Mouse (Mus musculus) stomach, embryonic 16.5 days (tissue): ENCODE measurements around the gene Fam227b. TPM values are rescaled to one million over a fixed set of nuclear protein-coding genes. Genes with fewer than 3 reads are reported as not detected.

ENCODE experiments used
- ATAC-seq: fragments of 200-750 bp; cut with Nextera tagmentation; 2 replicates; pipeline ENCODE4 v1.8.0; 2017; ENCODE audit warnings: moderate number of reproducible peaks, moderate TSS enrichment; ENCODE audit not compliant: insufficient read depth, low FRiP score
- H3K27ac ChIP-seq: fragments of 300-500 bp; sonication (generic); 2 replicates; pipeline ENCODE4 v1.5.1; 2014; ENCODE audit warnings: low read length
- H3K27me3 ChIP-seq: fragments of 300-500 bp; sonication (generic); 2 replicates; pipeline ENCODE4 v1.6.1; 2014; ENCODE audit warnings: low read length, control low read depth, mixed read lengths; ENCODE audit not compliant: control insufficient read depth, insufficient read depth
- H3K36me3 ChIP-seq: fragments of 300-500 bp; sonication (generic); 2 replicates; pipeline ENCODE4 v1.6.1; 2014; ENCODE audit warnings: low read length; ENCODE audit not compliant: control insufficient read depth, insufficient read depth
- H3K4me1 ChIP-seq: fragments of 300-500 bp; sonication (generic); 2 replicates; pipeline ENCODE4 v1.6.1; 2014; ENCODE audit warnings: low read length, control low read depth, mixed read lengths; ENCODE audit not compliant: control insufficient read depth, insufficient read depth
- H3K4me2 ChIP-seq: fragments of 300-500 bp; sonication (generic); 2 replicates; pipeline ENCODE4 v1.6.1; 2014; ENCODE audit warnings: low read depth, low read length, mixed read lengths
- H3K4me3 ChIP-seq: fragments of 300-500 bp; sonication (generic); replicated peaks from 2 replicates; pipeline ENCODE4 v1.5.1; 2014; ENCODE audit warnings: mild to moderate bottlenecking, low read length
- H3K9ac ChIP-seq: fragments of 300-500 bp; sonication (generic); 2 replicates; pipeline ENCODE4 v1.6.1; 2014; ENCODE audit warnings: low read length
- H3K9me3 ChIP-seq: fragments of 300-500 bp; sonication (generic); replicated peaks from 2 replicates; pipeline ENCODE4 v1.6.1; 2016; ENCODE audit warnings: low read length, control low read depth; ENCODE audit not compliant: control insufficient read depth
- WGBS: fragments of 180-500 bp; shearing (Covaris S2); extraction: QIAGEN DNeasy Blood & Tissue Kit; methylation state at CpG from one replicate; pipeline ENCODE4 v1.1.7; 2014; 5-methylcytosine and 5-hydroxymethylcytosine counted together
- polyA plus RNA-seq: library from polyadenylated mRNA; unstranded; fragments of >200 nt; fragmentation: Nextera tagmentation; extraction: Ambion mirVana; gene quantifications from 2 replicates; pipeline ENCODE4 v1.2.1, GENCODE M21; 2015

Gene Fam227b
- polyA plus RNA-seq, 1 experiment from 2014 or later = not detected

DNA sequence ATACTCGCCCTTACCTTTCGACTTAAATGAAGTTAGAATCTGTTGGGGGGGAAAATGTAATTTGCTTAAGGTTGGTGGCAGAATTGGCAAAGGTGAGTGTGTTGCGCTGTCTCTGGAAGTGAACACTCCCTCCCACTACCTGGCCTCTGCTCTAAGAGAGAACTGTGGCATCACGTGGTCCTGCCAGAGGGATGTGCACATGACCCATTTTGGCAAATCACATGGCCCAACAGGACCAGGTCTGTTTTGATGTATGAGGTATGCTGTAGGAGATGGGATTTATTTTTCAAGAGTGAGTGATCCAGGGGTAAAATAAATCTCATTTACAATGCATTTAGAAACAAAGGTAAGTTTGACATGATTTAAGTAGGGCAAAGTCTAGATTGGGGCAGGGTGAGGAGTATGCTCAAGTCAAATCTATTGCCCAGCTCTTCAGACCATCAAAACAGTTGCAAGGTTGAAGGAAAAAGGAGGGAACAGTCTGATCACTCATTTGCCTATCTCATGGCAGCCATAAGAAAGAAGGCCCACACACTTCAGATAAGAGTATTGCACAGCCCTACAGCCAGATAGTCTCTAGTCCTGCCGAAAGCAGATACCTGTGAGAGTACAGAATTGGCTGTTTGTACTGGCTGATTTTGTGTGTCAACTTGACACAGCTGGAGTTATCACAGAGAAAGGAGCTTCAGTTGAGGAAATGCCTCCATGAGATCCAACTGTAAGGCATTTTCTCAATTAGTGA is 13.6 kb upstream of the Fam227b start:
- Histone ChIP-seq H3K27ac (no peak overlapping the region), H3K36me3 (peaks cover 9% of the 10 kb centered on the region), H3K4me3 (no peak overlapping the region), H3K9ac (no peak overlapping the region), H3K9me3 (no peaks in the 10 kb centered on the region), H3K4me2 (no peak overlapping the region), H3K4me1 (no peaks in the 10 kb centered on the region), H3K27me3 (no peaks in the 10 kb centered on the region)
- 89% methylated on average over 5 of the region's 5 CpGs for WGBS
- ATAC-seq = no peak

DNA sequence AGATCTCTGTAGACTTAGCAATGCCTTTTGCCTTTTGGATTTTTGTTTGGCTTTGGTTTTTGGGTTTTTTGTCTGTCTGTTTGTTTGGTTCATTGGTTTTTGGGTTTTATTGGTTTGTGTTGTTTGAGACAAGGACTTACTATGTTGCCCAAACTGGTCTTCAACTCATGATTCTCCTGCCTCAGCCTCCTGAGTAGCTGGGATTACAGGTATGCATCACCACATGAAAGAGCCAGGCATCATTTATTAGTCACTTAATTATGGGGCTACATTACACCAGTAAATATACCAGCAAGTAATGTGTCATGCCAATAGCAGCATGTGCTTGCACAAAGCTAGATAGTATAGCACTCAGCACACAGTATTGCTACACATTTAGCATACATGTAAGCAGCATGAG is 4.1 kb downstream of the Fam227b start:
- no peaks in the 10 kb centered on the region for H3K9me3 ChIP-seq
- ATAC-seq = no peak
- no peak overlapping the region for H3K27ac ChIP-seq
- no peak overlapping the region for H3K9ac ChIP-seq
- no peaks in the 10 kb centered on the region for H3K4me1 ChIP-seq
- no peak overlapping the region for H3K4me3 ChIP-seq
- H3K27me3 ChIP-seq = no peaks in the 10 kb centered on the region
- H3K36me3 ChIP-seq = no peaks in the 10 kb centered on the region
- no peak overlapping the region for H3K4me2 ChIP-seq

DNA sequence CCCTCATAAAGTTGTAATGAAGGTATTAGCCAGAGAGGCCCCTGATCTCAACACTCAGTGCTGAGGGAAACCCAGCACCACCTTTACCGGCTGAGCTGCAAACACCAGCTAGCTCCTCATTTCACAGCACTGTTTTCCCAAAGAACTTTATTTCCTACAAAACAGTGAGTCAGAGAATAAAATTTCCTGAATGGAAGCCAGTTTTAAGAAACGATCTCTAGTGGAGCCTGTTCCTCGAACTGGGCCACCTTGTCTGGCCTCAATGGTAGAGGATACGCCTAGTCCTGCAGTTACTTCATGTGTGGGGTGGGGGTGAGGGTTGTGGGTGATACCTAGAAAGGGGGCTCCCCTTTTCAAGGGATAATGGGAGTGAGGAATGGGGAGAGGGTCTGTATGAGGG is 57.2 kb downstream of the Fam227b start:
- no peak for ATAC-seq
- no peaks in the 10 kb centered on the region for H3K9me3 ChIP-seq
- H3K4me2 ChIP-seq = no peak overlapping the region
- no peak overlapping the region for H3K27ac ChIP-seq
- H3K9ac ChIP-seq = no peak overlapping the region
- no peaks in the 10 kb centered on the region for H3K27me3 ChIP-seq
- H3K4me3 ChIP-seq = no peak overlapping the region
- 81% methylated on average over 4 of the region's 4 CpGs for WGBS
- H3K36me3 ChIP-seq = no peaks in the 10 kb centered on the region
- no peaks in the 10 kb centered on the region for H3K4me1 ChIP-seq

DNA sequence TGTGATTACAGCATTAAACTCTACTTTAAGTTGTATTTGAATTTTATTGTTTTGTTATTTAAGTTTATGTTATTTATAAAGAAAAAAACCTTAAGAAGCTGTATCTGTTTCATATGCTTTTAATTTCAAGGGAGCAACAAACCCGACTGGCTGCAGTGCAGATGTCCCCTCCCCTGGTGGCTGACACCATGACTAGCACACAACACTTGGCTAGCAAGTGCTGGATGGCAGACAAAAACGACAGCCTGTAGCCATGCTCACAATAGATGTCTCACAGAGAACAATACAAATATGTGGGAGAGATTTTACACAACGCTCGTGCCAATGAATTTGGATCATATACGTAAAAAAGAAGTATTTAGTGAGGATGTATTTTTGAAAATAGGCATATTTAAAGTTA is 61.4 kb downstream of the Fam227b start:
- ATAC-seq = no peak
- Histone ChIP-seq H3K27ac (no peak overlapping the region), H3K4me3 (no peak overlapping the region), H3K4me2 (no peak overlapping the region), H3K9me3 (no peaks in the 10 kb centered on the region), H3K9ac (no peak overlapping the region), H3K4me1 (no peaks in the 10 kb centered on the region), H3K36me3 (no peaks in the 10 kb centered on the region), H3K27me3 (no peaks in the 10 kb centered on the region)
- 70% methylated on average over 5 of the region's 5 CpGs for WGBS

DNA sequence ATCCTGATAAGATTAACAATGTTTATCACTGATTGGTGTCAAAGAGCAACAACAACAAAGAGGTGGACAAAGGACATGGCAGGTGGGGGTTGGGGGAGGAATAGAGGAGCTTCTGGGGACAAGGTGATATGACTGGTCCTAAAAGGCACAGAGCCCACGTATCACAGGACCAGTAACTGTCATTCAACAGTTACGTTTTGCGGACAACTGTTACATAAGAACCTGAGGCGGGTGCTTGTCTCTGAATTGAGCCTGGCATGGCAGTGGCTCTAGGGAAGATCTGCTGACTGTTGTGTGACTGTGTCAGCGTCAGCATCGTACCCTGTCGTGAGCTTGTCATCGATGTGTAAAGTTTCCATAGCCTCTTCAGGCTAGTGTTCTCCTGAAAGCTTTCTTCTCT is 65.6 kb downstream of the Fam227b start:
- Histone ChIP-seq H3K4me3 (no peak overlapping the region), H3K9ac (no peak overlapping the region), H3K27me3 (no peaks in the 10 kb centered on the region), H3K9me3 (no peaks in the 10 kb centered on the region), H3K4me2 (no peak overlapping the region), H3K36me3 (no peaks in the 10 kb centered on the region), H3K4me1 (no peaks in the 10 kb centered on the region), H3K27ac (no peak overlapping the region)
- WGBS = 76% methylated on average over 8 of the region's 8 CpGs
- ATAC-seq = no peak

DNA sequence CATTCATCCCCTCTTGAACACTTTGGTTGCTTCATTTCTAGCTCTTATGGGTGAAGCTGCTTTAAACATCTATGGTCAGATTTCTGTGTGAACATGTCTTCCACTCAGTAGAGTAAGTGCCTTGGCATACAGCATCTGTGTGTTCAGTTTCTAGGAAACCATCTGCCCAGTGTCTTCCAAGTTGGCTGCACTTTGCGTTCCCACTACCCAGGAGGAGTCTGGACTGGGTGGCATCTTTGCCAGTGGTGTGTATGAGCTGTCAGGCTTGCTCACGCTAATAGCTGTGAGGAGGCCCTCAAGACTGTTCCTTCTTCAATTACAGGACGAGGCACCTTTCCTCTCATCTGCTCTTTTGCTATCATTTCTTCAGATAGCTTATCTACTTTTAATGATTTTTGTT is 67.5 kb downstream of the Fam227b start:
- H3K4me3 ChIP-seq = no peak overlapping the region
- ATAC-seq = no peak
- no peaks in the 10 kb centered on the region for H3K4me1 ChIP-seq
- WGBS = 68% methylated on average over 3 of the region's 3 CpGs
- no peak overlapping the region for H3K27ac ChIP-seq
- no peak overlapping the region for H3K9ac ChIP-seq
- H3K9me3 ChIP-seq = no peaks in the 10 kb centered on the region
- no peaks in the 10 kb centered on the region for H3K27me3 ChIP-seq
- no peaks in the 10 kb centered on the region for H3K36me3 ChIP-seq
- no peak overlapping the region for H3K4me2 ChIP-seq

DNA sequence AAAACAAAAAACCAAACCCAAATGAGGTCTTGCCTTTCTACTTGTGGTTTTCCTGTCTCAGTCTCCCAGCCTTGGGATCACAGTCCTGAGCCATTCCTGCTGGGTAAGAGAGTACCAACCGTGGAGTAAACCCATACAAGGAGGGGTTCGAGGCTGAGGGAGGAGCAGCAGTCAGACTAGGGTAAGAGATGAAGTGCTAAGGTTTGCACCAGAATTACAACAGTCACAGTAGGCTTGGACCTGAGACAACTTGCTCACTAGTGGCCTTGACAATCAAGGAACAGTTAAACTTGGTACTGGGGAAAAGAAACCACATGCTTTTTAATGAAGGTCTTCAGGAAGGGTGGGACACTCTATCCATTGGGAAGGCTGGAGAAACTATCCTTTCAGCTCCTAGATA is 72.7 kb downstream of the Fam227b start:
- H3K9me3 ChIP-seq = no peaks in the 10 kb centered on the region
- no peak overlapping the region for H3K9ac ChIP-seq
- whole genome bisulfite sequencing = 61% methylated on average over 2 of the region's 2 CpGs

DNA sequence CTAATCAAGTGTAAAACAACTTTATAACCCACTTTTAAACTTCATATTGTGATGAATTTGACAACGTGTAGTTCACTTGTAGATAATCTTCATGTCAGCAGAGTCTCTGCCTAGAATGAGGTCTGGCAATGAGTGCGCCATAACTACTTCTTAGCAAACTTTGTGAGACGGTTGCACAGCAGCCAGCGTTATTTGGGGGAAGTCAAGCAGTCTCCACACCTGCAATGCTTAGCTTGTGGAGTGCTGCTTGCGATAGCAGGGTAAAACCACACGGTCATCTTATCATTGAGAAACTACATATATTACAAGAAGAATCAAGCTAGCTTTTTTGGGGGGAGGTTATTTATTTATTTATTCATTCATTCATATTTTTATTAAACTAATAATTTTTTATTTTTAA is 75.3 kb downstream of the Fam227b start:
- H3K4me3 ChIP-seq = no peak overlapping the region
- H3K4me1 ChIP-seq = no peaks in the 10 kb centered on the region
- no peak overlapping the region for H3K4me2 ChIP-seq
- no peak overlapping the region for H3K27ac ChIP-seq
- no peaks in the 10 kb centered on the region for H3K27me3 ChIP-seq
- no peaks in the 10 kb centered on the region for H3K9me3 ChIP-seq
- WGBS = 86% methylated on average over 6 of the region's 6 CpGs
- no peaks in the 10 kb centered on the region for H3K36me3 ChIP-seq
- H3K9ac ChIP-seq = no peak overlapping the region
- no peak for ATAC-seq

More for the DNA sequence above, 72.7 kb downstream of the Fam227b start:
- no peak overlapping the region for H3K27ac ChIP-seq
- ATAC-seq = no peak
- H3K4me3 ChIP-seq = no peak overlapping the region
- H3K36me3 ChIP-seq = no peaks in the 10 kb centered on the region
- no peaks in the 10 kb centered on the region for H3K27me3 ChIP-seq
- no peaks in the 10 kb centered on the region for H3K4me1 ChIP-seq
- H3K4me2 ChIP-seq = no peak overlapping the region

DNA sequence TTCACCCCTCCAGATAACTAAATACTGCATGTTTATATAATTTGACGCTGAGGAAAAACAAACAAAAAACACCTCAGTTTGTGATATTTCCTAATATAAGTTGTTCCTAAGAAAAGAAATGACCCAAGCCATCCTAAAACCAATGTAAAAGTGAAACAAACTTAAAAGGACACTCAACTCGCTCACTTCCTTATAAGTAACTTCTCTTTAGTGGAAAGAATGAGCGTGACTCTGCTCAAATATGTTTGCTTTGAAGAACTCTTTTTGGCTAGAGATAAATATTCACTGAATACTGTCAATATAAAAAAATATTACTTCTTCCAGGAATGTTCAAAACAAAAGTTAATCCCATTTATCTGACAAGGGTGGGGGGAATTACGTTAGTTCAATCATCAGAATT is 78.1 kb downstream of the Fam227b start:
- Histone ChIP-seq H3K9ac (no peak overlapping the region), H3K4me1 (no peaks in the 10 kb centered on the region), H3K27me3 (no peaks in the 10 kb centered on the region), H3K4me2 (no peak overlapping the region), H3K4me3 (no peak overlapping the region), H3K36me3 (no peaks in the 10 kb centered on the region), H3K9me3 (no peaks in the 10 kb centered on the region), H3K27ac (no peak overlapping the region)
- WGBS = 68% methylated on average over 4 of the region's 4 CpGs
- ATAC-seq = no peak
